Mouse (Mus musculus) heart, adult 2 months (tissue): ENCODE measurements around the gene Jtb.

Experiments used
- CTCF ChIP-seq: fragments of 200-600 bp; IDR thresholded peaks from 2 replicates; pipeline ENCODE4 v1.8.1; 2022; ENCODE audit warnings: antibody characterized with exemption, mild to moderate bottlenecking, moderate library complexity
- EP300 ChIP-seq: fragments of 200-500 bp; IDR thresholded peaks from 2 replicates; pipeline ENCODE4 v1.6.1; 2011; ENCODE audit warnings: low read depth, low read length, control low read depth; ENCODE audit not compliant: insufficient read depth
- POLR2A ChIP-seq: fragments of 200-500 bp; IDR thresholded peaks from 2 replicates; pipeline ENCODE4 v1.6.1; 2011; ENCODE audit warnings: mild to moderate bottlenecking, low read depth, low read length, control low read depth; ENCODE audit not compliant: insufficient read depth

DNA sequence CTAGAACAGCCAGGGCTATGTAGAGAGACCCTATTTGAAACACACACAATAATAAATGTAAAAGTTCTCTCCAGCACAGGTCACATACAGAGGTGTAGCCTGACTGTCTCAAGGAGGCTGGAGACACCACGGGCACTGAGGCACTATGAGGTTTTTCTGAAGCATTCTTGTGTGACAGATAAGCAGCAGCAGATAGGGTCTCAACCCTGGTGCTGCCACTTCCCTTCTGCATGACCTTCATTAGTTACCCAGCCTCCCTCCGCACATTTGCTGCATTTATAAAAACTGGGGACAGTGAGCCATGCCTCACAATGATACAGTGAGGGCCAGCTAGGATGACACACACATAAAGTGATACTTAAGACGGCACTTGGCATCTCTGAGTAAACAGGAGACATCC is 8.5 kb upstream of the Jtb start:
- TF ChIP-seq POLR2A (no peak), CTCF (no peak), EP300 (no peak)
